ENCODE assay signal across 10 mouse cellular contexts in genomic region chr5:122165233-122165915, GRCm38 (mm10). TPM values are rescaled to one million over a fixed set of nuclear protein-coding genes. Genes with fewer than 3 reads are reported as not detected.
A peak's percentile ranks its signal among the peaks of the same experiment; 100 is the strongest.
DNase-seq lines count a peak whose midpoint lies in the region; TF ChIP-seq lines count a peak whose summit lies in the region.
"Had no signal": no experiment of that assay in that cellular context is flagged by ENCODE, and none has a peak within 500 bp of the region (broad histone marks: within the 10 kb centered on the region; RNA-seq: fewer than 3 reads in every experiment).

No protein-coding gene starts in this region.

- no peak for TF ChIP-seq POLR2A in embryonic fibroblast, embryonic 13.5 days (IDR thresholded peaks at IDR 0.05; ENCODE audit: low read depth, low read length)

- peak overlapping the region; percentile 93 for H3K27ac ChIP-seq in embryonic fibroblast, embryonic 13.5 days (ENCODE audit: insufficient read depth, low read length)

- no peak for TF ChIP-seq CTCF in embryonic fibroblast, embryonic 13.5 days (IDR thresholded peaks at IDR 0.05; ENCODE audit: borderline replicate concordance, insufficient read depth, low read length)

- peak; percentile 54 to 66 for DNase-seq in heart, adult 18-20 months
- DNase-seq in heart, adult 8-10 months (ENCODE audit: low spot score) = no peak
- peak; percentile 37 for DNase-seq in Muller cell, postnatal 12 days (ENCODE audit: inconsistent ontology term)
- DNase-seq in kidney, postnatal 36 days = peak; percentile 45 to 47
- DNase-seq in testis, postnatal 14 days (ENCODE audit: low spot score) = peak; percentile 66
- no peak for DNase-seq in layer of hippocampus, adult 11-12 months (ENCODE audit: low spot score)
- DNase-seq in thymus, postnatal 4 days = no peak

- no peak overlapping the region for H3K4me3 ChIP-seq in embryonic fibroblast, embryonic 13.5 days (ENCODE audit: insufficient read depth, low read length)
- H3K4me3 ChIP-seq: erythroblast, embryonic 14.5 days had no signal

- peaks cover 56% of the 10 kb centered on the region for H3K4me1 ChIP-seq in embryonic fibroblast, embryonic 13.5 days (ENCODE audit: control insufficient read depth, insufficient read depth, low read length)

RNA-seq across cellular contexts. Expression of gene Ppp1cc, which starts 7.3 kb away (rescaled TPM):
- 100 to 1,000 TPM; 105 to 113 TPM for total RNA-seq in heart, adult 18-20 months (2021)
- total RNA-seq in heart, adult 8-10 months (2022) = 100 to 1,000 TPM in 3 of 4 experiments, 10 to 100 TPM in 1; 98.9 to 113 (median 108) TPM
- polyA plus RNA-seq in embryonic fibroblast, embryonic 13.5 days (2011; ENCODE audit: insufficient read length, low read depth, missing spikeins) = 231 and 241 TPM in 2 replicates

RNA-seq across cellular contexts. Expression of gene Ccdc63, which starts 24.8 kb away (rescaled TPM):
- total RNA-seq in heart, adult 18-20 months (2021) = not detected
- total RNA-seq in heart, adult 8-10 months (2022) = under 1 TPM in 1 of 4 experiments, not detected in 3; 0.37 TPM
- polyA plus RNA-seq in embryonic fibroblast, embryonic 13.5 days (2011; ENCODE audit: insufficient read length, low read depth, missing spikeins) = not detected in 2 replicates
- total RNA-seq: liver, adult 2 months had no signal
- polyA plus RNA-seq: erythroblast, embryonic 14.5 days; liver, adult 2 months had no signal

RNA-seq across cellular contexts. Expression of gene Hvcn1, which starts 41.2 kb away (rescaled TPM):
- 1 to 10 TPM; 1.7 to 6.8 TPM for total RNA-seq in heart, adult 18-20 months (2021)
- 1 to 10 TPM; 1.1 to 1.8 (median 1.5) TPM for total RNA-seq in heart, adult 8-10 months (2022)
- 1.2 and 3.1 TPM in 2 replicates for polyA plus RNA-seq in embryonic fibroblast, embryonic 13.5 days (2011; ENCODE audit: insufficient read length, low read depth, missing spikeins)

Comparison
In these comparisons a context has a peak if more than half of its experiments do, and no peak if none do; other contexts are left out.
1. DNase-seq: peak in heart, adult 18-20 months (2 of 2), Muller cell, postnatal 12 days (single experiment), kidney, postnatal 36 days (2 of 2) and testis, postnatal 14 days (single experiment); none in heart, adult 8-10 months (single experiment), layer of hippocampus, adult 11-12 months (single experiment) and thymus, postnatal 4 days (single experiment).